11 mouse cellular contexts compared by ENCODE assay signal in the genomic region with DNA sequence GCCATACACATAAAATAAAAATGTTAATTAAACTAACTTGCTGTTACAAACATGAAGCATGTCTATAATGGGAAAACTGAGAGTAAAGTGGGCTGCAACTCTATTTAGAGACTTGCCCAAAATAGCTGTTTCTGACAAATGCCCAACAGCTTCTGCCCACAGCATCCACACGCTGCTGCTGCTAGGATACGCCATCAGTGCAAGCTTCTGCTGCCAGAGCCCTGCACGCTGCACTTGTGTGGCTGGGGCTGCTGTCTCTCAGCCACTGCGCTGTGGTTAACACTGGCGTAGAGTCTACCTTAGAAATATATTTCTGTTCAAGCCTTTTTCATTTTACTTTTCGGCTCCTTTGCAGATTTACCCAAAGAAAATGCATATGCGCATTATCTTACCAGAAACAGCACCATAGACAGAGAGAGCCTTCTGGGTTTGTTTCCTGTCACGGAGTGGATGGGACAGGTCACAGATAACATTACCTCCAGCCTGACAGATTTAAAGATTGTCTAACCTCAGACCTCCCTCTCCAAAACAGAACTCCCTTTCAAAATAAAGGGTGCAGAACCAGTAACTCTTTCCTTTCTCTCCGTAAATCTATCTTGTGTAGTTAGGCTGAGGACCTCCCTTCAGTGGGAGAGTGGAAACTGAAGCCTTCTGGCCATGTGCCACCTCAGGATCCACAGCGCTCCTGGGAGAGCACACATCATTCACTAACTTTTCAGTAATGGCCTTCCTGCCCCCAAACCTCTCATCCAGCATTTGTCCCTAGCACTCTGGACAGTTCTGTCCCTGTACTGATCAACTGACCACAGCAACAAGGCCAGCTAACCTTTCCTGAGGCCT. TPM values are rescaled to one million over a fixed set of nuclear protein-coding genes. Genes with fewer than 3 reads are reported as not detected.
DNase-seq lines count a peak whose midpoint lies in the region; ATAC-seq and TF ChIP-seq lines count a peak whose summit lies in the region.
"Had no signal": no experiment of that assay in that cellular context is flagged by ENCODE, and none has a peak within 500 bp of the region (broad histone marks: within the 10 kb centered on the region; RNA-seq: fewer than 3 reads in every experiment).

No protein-coding gene starts in this region.

- H3K9me3 ChIP-seq in kidney, embryonic 15.5 days (replicated peaks): no peaks in the 10 kb centered on the region
- no peaks in the 10 kb centered on the region for H3K9me3 ChIP-seq in kidney, embryonic 16.5 days (ENCODE audit: low read length)

- H3K9ac ChIP-seq in kidney, embryonic 15.5 days: no peak overlapping the region
- no peak overlapping the region for H3K9ac ChIP-seq in kidney, embryonic 16.5 days (replicated peaks; ENCODE audit: low read length)

- peaks cover 64% of the 10 kb centered on the region for H3K4me1 ChIP-seq in cerebellum, adult 2 months (ENCODE audit: control insufficient read depth, insufficient read depth, low read length)
- H3K4me1 ChIP-seq in kidney, embryonic 15.5 days: peaks cover 34% of the 10 kb centered on the region
- H3K4me1 ChIP-seq in kidney, embryonic 16.5 days (ENCODE audit: insufficient read depth, low read length): peaks cover 10% of the 10 kb centered on the region; the same call in 1 of the 2 replicates

- no peak for ATAC-seq in kidney, embryonic 15.5 days (replicated peaks; ENCODE audit: low FRiP score)
- no peak for ATAC-seq in kidney, embryonic 16.5 days (ENCODE audit: low FRiP score, low TSS enrichment)
- ATAC-seq in activated CD4-positive, CD25-positive, alpha-beta regulatory T cell, adult 4 months: no peak

- 44% methylated on average over 10 of the region's 10 CpGs for WGBS in cerebellum, adult 2 months
- 57% methylated on average over 10 of the region's 10 CpGs for WGBS in kidney, embryonic 15.5 days
- WGBS in kidney, embryonic 16.5 days: 69% methylated on average over 10 of the region's 10 CpGs

- DNase-seq in cerebellum, adult 2 months: peak in 1 of 2 experiments; percentile 47
- no peak for DNase-seq in cerebellum, adult 11-12 months
- DNase-seq in layer of hippocampus, adult 8-10 months (ENCODE audit: low spot score in 2 of 2): peak; percentile 70 to 73
- peak; percentile 80 for DNase-seq in right cerebral cortex, adult 2 months (ENCODE audit: low spot score in 2 of 2)
- DNase-seq in thymus, postnatal 14 days: no peak
- DNase-seq: cerebellum, adult 18-20 months; thymus, postnatal 25 days had no signal

- TF ChIP-seq POLR2A in cerebellum, adult 2 months (IDR thresholded peaks at IDR 0.05; ENCODE audit: borderline replicate concordance, insufficient read depth, low read length): no peak

- no peak overlapping the region for H3K4me3 ChIP-seq in cerebellum, adult 2 months (replicated peaks; ENCODE audit: insufficient read depth, low read depth, low read length)
- H3K4me3 ChIP-seq in kidney, embryonic 15.5 days (replicated peaks): no peak overlapping the region
- H3K4me3 ChIP-seq in kidney, embryonic 16.5 days (ENCODE audit: low read length): no peak overlapping the region

- peaks cover 13% of the 10 kb centered on the region for H3K36me3 ChIP-seq in kidney, embryonic 15.5 days
- no peaks in the 10 kb centered on the region for H3K36me3 ChIP-seq in kidney, embryonic 16.5 days (ENCODE audit: insufficient read depth, low read length)

- H3K27me3 ChIP-seq in cerebellum, adult 2 months (ENCODE audit: control insufficient read depth, insufficient read depth, low read length): no peaks in the 10 kb centered on the region
- no peaks in the 10 kb centered on the region for H3K27me3 ChIP-seq in kidney, embryonic 15.5 days
- no peaks in the 10 kb centered on the region for H3K27me3 ChIP-seq in kidney, embryonic 16.5 days (ENCODE audit: insufficient read depth, low read length)

- TF ChIP-seq CTCF in cerebellum, adult 2 months (IDR thresholded peaks at IDR 0.05; ENCODE audit: borderline replicate concordance, insufficient read depth, low read depth, low read length): no peak

- no peak overlapping the region for H3K4me2 ChIP-seq in kidney, embryonic 15.5 days
- no peak overlapping the region for H3K4me2 ChIP-seq in kidney, embryonic 16.5 days (replicated peaks; ENCODE audit: low read depth, low read length)

- H3K27ac ChIP-seq in cerebellum, adult 2 months (ENCODE audit: insufficient read depth, low read length): peak overlapping the region; percentile 63
- H3K27ac ChIP-seq in kidney, embryonic 15.5 days: 0 out of 2 replicates have a peak overlapping the region, but pooled peaks have one; percentile 2
- no peak overlapping the region for H3K27ac ChIP-seq in kidney, embryonic 16.5 days (ENCODE audit: low read length)

RNA-seq across cellular contexts. Expression of gene Nudt3, which starts 12.4 kb away (rescaled TPM):
- polyA plus RNA-seq in cerebellum, adult 2 months (2012; rRNA removed): 336 and 366 TPM in 2 replicates
- polyA plus RNA-seq in kidney, embryonic 15.5 days (2015; fragmentation: Nextera tagmentation; extraction: Ambion mirVana): 75.2 and 81.5 TPM in 2 replicates
- polyA plus RNA-seq in kidney, embryonic 16.5 days (2015; fragmentation: Nextera tagmentation; extraction: Ambion mirVana): 81.8 and 84.1 TPM in 2 replicates
- 100 to 1,000 TPM; 470 to 533 (median 501) TPM for total RNA-seq in layer of hippocampus, adult 8-10 months (2022)
- 10 to 100 TPM; 34.7 to 38.1 TPM for polyA plus RNA-seq in activated CD4-positive, CD25-positive, alpha-beta regulatory T cell, adult 4 months (2017; shearing (Covaris generic))

RNA-seq across cellular contexts. Expression of gene RPS10-NUDT3, which starts 24.1 kb away (rescaled TPM):
- polyA plus RNA-seq in cerebellum, adult 2 months (2012; rRNA removed): 0.16 TPM in 2 replicates
- not detected in 2 replicates for polyA plus RNA-seq in kidney, embryonic 15.5 days (2015; fragmentation: Nextera tagmentation; extraction: Ambion mirVana)
- not detected in 2 replicates for polyA plus RNA-seq in kidney, embryonic 16.5 days (2015; fragmentation: Nextera tagmentation; extraction: Ambion mirVana)
- total RNA-seq in layer of hippocampus, adult 8-10 months (2022): 1 to 10 TPM in 1 of 4 experiments, not detected in 3; 1.6 TPM
- polyA plus RNA-seq in activated CD4-positive, CD25-positive, alpha-beta regulatory T cell, adult 4 months (2017; shearing (Covaris generic)): not detected
- polyA plus RNA-seq: large intestine, adult 2 months had no signal

RNA-seq across cellular contexts. Expression of gene Rps10, which starts 25.6 kb away (rescaled TPM):
- polyA plus RNA-seq in cerebellum, adult 2 months (2012; rRNA removed): 479 and 488 TPM in 2 replicates
- 973 and 1,016 TPM in 2 replicates for polyA plus RNA-seq in kidney, embryonic 15.5 days (2015; fragmentation: Nextera tagmentation; extraction: Ambion mirVana)
- polyA plus RNA-seq in kidney, embryonic 16.5 days (2015; fragmentation: Nextera tagmentation; extraction: Ambion mirVana): 825 and 828 TPM in 2 replicates
- total RNA-seq in layer of hippocampus, adult 8-10 months (2022): 100 to 1,000 TPM; 403 to 610 (median 491) TPM
- polyA plus RNA-seq in activated CD4-positive, CD25-positive, alpha-beta regulatory T cell, adult 4 months (2017; shearing (Covaris generic)): 1,000 to 10,000 TPM; 1,853 to 2,245 TPM

RNA-seq across cellular contexts. Expression of gene Pacsin1, which starts 44.4 kb away (rescaled TPM):
- 228 and 244 TPM in 2 replicates for polyA plus RNA-seq in cerebellum, adult 2 months (2012; rRNA removed)
- 0.99 and 1.5 TPM in 2 replicates for polyA plus RNA-seq in kidney, embryonic 15.5 days (2015; fragmentation: Nextera tagmentation; extraction: Ambion mirVana)
- 1.4 and 1.7 TPM in 2 replicates for polyA plus RNA-seq in kidney, embryonic 16.5 days (2015; fragmentation: Nextera tagmentation; extraction: Ambion mirVana)
- 100 to 1,000 TPM; 308 to 331 (median 324) TPM for total RNA-seq in layer of hippocampus, adult 8-10 months (2022)
- polyA plus RNA-seq in activated CD4-positive, CD25-positive, alpha-beta regulatory T cell, adult 4 months (2017; shearing (Covaris generic)): 10 to 100 TPM; 26.9 to 41.1 TPM

RNA-seq across cellular contexts. Expression of gene AI413582, which starts 45.3 kb away (rescaled TPM):
- 98.9 and 104 TPM in 2 replicates for polyA plus RNA-seq in cerebellum, adult 2 months (2012; rRNA removed)
- polyA plus RNA-seq in kidney, embryonic 15.5 days (2015; fragmentation: Nextera tagmentation; extraction: Ambion mirVana): 14.1 and 17.3 TPM in 2 replicates
- polyA plus RNA-seq in kidney, embryonic 16.5 days (2015; fragmentation: Nextera tagmentation; extraction: Ambion mirVana): 20.2 and 23.4 TPM in 2 replicates
- 10 to 100 TPM; 61.9 to 71.6 (median 65.0) TPM for total RNA-seq in layer of hippocampus, adult 8-10 months (2022)
- 100 to 1,000 TPM in 1 of 2 experiments, 10 to 100 TPM in 1; 98.5 to 118 TPM for polyA plus RNA-seq in activated CD4-positive, CD25-positive, alpha-beta regulatory T cell, adult 4 months (2017; shearing (Covaris generic))

Comparison
In these comparisons a context has a peak if more than half of its experiments do, and no peak if none do; other contexts are left out.
1. DNase-seq: peak in layer of hippocampus, adult 8-10 months (2 of 2) and right cerebral cortex, adult 2 months (2 of 2); none in cerebellum, adult 11-12 months (single experiment) and thymus, postnatal 14 days (single experiment).